Mouse (Mus musculus): Measurements from ENCODE around the gene Lypd6b. TPM values are rescaled to one million over a fixed set of nuclear protein-coding genes. Genes with fewer than 3 reads are reported as not detected.

The Lypd6b gene
- total and polyA plus RNA-seq, 2 experiments from 2014 or later = 0.11 to 0.38 TPM

DNA sequence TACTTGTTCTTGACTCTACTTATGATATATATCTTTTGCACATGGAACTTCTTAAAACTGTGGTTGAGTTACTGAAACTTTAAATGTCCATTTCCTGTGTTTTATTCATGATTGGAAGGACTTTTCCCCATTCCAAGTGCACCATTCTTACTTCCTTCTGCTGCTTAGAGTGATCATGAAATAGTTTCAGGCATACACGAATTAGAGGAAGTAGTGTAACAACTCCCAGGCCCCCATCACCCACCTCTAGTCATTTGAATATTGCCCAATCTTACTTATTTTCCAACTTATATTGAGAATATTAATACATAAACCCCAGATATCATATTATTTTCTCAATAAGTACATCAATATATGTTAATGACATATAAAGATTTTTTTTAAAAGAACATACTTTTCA lies 139.9 kb downstream of the Lypd6b start:
- no peak for TF ChIP-seq CTCF (IDR thresholded peaks at IDR 0.05; ENCODE audit: low read depth)
- TF ChIP-seq EP300 (IDR thresholded peaks at IDR 0.05; ENCODE audit: low read depth) = no peak
- Histone ChIP-seq H3K36me3 (replicated peaks; ENCODE audit: control insufficient read depth, insufficient read depth, low read length) (no peaks in the 10 kb centered on the region), H3K4me3 (ENCODE audit: low read depth, low read length) (no peak overlapping the region), H3K4me2 (ENCODE audit: low read depth, low read length) (no peak overlapping the region), H3K9ac (replicated peaks; ENCODE audit: low read depth, low read length) (no peak overlapping the region), H3K9me3 (replicated peaks; ENCODE audit: control insufficient read depth, low read length) (no peaks in the 10 kb centered on the region), H3K27ac (ENCODE audit: low read depth) (no peak overlapping the region), H3K4me1 (ENCODE audit: control insufficient read depth, insufficient read depth) (no peaks in the 10 kb centered on the region), H3K27me3 (ENCODE audit: control insufficient read depth, insufficient read depth, low read length) (no peaks in the 10 kb centered on the region)
- ATAC-seq (ENCODE audit: insufficient read depth, low read depth) = no peak
- WGBS = 39% methylated on average over 1 of the region's 1 CpGs
- DNase-seq (ENCODE audit: low spot score) = no peak

DNA sequence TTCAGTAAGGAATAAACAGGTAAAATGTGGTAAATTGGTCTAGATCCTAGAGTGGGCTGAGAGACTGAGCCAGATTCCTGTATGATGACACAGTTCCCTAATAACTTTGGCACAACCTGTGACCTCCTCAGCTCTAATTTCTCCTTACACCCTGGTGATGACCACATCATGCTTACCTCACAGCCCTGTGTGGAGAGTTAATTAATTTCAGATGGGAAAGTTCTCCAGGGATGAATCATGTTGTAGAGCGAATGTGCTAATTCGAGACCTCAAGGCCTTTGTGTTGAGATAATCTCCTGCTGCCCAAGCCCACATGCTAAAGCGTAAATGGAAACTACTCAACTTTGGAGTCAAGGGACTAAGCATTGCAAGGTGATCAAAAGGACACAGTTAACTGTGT lies 142.4 kb downstream of the Lypd6b start:
- DNase-seq (ENCODE audit: low spot score) (no peak), ATAC-seq (ENCODE audit: insufficient read depth, low read depth) (no peak)
- Histone ChIP-seq H3K9me3 (replicated peaks; ENCODE audit: control insufficient read depth, low read length) (no peaks in the 10 kb centered on the region), H3K36me3 (replicated peaks; ENCODE audit: control insufficient read depth, insufficient read depth, low read length) (no peaks in the 10 kb centered on the region), H3K4me2 (ENCODE audit: low read depth, low read length) (no peak overlapping the region), H3K4me1 (ENCODE audit: control insufficient read depth, insufficient read depth) (no peaks in the 10 kb centered on the region), H3K4me3 (ENCODE audit: low read depth, low read length) (no peak overlapping the region), H3K27me3 (ENCODE audit: control insufficient read depth, insufficient read depth, low read length) (no peaks in the 10 kb centered on the region), H3K27ac (ENCODE audit: low read depth) (no peak overlapping the region), H3K9ac (replicated peaks; ENCODE audit: low read depth, low read length) (no peak overlapping the region)
- TF ChIP-seq EP300 (IDR thresholded peaks at IDR 0.05; ENCODE audit: low read depth) (no peak), CTCF (IDR thresholded peaks at IDR 0.05; ENCODE audit: low read depth) (no peak)
- 68% methylated on average over 3 of the region's 3 CpGs for WGBS

DNA sequence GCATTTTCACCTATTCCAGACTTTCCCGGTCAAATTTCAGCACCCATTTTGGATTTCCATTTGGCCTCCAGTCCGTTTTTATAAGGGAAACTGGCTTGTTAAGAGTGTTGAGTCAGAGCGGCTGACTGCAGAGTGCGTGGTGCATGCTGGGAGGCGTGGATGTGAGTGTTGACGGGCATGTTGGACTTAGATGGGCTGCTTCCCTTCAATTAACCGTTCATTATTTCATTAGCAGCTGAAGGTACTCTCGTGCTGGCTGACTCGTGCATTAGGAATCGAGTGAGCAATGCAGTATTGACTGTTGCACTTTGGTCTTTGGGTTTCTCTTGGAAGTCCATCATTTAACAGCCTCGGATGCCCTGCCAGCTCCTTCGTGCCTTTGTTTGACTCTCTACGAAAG lies 150.1 kb downstream of the Lypd6b start:
- 37% methylated on average over 13 of the region's 13 CpGs for whole genome bisulfite sequencing
- Histone ChIP-seq H3K27ac (ENCODE audit: low read depth) (no peak overlapping the region), H3K4me1 (ENCODE audit: control insufficient read depth, insufficient read depth) (no peaks in the 10 kb centered on the region), H3K27me3 (ENCODE audit: control insufficient read depth, insufficient read depth, low read length) (no peaks in the 10 kb centered on the region), H3K4me2 (ENCODE audit: low read depth, low read length) (peak overlapping the region; percentile 1; the same call in 1 of the 2 replicates), H3K9ac (replicated peaks; ENCODE audit: low read depth, low read length) (no peak overlapping the region), H3K4me3 (ENCODE audit: low read depth, low read length) (no peak overlapping the region), H3K36me3 (replicated peaks; ENCODE audit: control insufficient read depth, insufficient read depth, low read length) (no peaks in the 10 kb centered on the region), H3K9me3 (replicated peaks; ENCODE audit: control insufficient read depth, low read length) (no peaks in the 10 kb centered on the region)
- TF ChIP-seq CTCF (IDR thresholded peaks at IDR 0.05; ENCODE audit: low read depth) (no peak), EP300 (IDR thresholded peaks at IDR 0.05; ENCODE audit: low read depth) (no peak)
- DNase-seq (ENCODE audit: low spot score) = peak; percentile 21
- ATAC-seq (ENCODE audit: insufficient read depth, low read depth) = no peak

DNA sequence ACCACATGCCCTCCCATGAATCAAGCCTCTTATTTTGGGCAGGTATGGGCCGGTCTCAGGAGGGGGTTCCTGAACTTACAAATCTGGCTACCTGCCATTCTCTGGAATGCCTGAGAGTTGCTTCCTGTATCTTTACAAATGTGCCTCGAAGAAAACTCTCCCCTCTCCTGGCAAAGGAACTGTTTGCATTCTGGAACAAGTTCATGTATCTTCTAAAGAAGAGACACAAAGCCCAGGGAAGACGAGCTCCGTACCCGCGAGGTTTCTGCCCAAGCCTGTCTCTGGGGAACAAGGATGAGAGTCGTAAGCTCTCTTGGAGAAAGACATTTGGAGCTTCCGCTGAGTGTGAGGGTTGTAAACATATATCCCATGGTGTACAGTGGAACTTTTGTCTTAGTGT lies 150.8 kb downstream of the Lypd6b start:
- Histone ChIP-seq H3K4me2 (ENCODE audit: low read depth, low read length) (no peak overlapping the region), H3K4me1 (ENCODE audit: control insufficient read depth, insufficient read depth) (no peaks in the 10 kb centered on the region), H3K36me3 (replicated peaks; ENCODE audit: control insufficient read depth, insufficient read depth, low read length) (no peaks in the 10 kb centered on the region), H3K27ac (ENCODE audit: low read depth) (no peak overlapping the region), H3K9me3 (replicated peaks; ENCODE audit: control insufficient read depth, low read length) (no peaks in the 10 kb centered on the region), H3K4me3 (ENCODE audit: low read depth, low read length) (no peak overlapping the region), H3K27me3 (ENCODE audit: control insufficient read depth, insufficient read depth, low read length) (no peaks in the 10 kb centered on the region), H3K9ac (replicated peaks; ENCODE audit: low read depth, low read length) (no peak overlapping the region)
- no peak for DNase-seq (ENCODE audit: low spot score)
- no peak for TF ChIP-seq CTCF (IDR thresholded peaks at IDR 0.05; ENCODE audit: low read depth)
- TF ChIP-seq EP300 (IDR thresholded peaks at IDR 0.05; ENCODE audit: low read depth) = no peak
- 60% methylated on average over 8 of the region's 8 CpGs for WGBS
- no peak for ATAC-seq (ENCODE audit: insufficient read depth, low read depth)

DNA sequence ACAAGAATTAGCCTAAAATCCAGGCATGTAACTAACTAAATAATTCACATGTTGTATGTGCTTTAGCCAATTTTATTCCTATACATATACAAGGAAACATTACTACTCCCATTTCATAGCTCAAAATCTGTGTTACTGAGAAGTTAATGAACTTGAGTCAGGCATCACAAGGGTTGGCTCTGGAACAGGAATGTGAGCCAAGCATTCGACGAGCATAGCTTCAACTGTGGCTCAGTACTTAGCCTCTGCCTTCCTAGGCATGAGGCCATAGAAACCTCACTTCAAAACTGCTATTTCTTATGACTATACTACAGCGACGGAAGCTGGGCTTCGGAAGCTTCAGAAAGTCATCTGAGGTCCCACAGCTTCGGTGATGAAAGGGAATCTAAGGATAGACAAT lies 152.9 kb downstream of the Lypd6b start:
- H3K4me2 ChIP-seq (ENCODE audit: low read depth, low read length) = no peak overlapping the region
- no peaks in the 10 kb centered on the region for H3K9me3 ChIP-seq (replicated peaks; ENCODE audit: control insufficient read depth, low read length)
- no peak overlapping the region for H3K9ac ChIP-seq (replicated peaks; ENCODE audit: low read depth, low read length)
- no peak overlapping the region for H3K27ac ChIP-seq (ENCODE audit: low read depth)
- TF ChIP-seq CTCF (IDR thresholded peaks at IDR 0.05; ENCODE audit: low read depth) = no peak
- no peak for TF ChIP-seq EP300 (IDR thresholded peaks at IDR 0.05; ENCODE audit: low read depth)
- H3K4me1 ChIP-seq (ENCODE audit: control insufficient read depth, insufficient read depth) = no peaks in the 10 kb centered on the region
- H3K4me3 ChIP-seq (ENCODE audit: low read depth, low read length) = no peak overlapping the region
- whole genome bisulfite sequencing = 49% methylated on average over 6 of the region's 6 CpGs
- H3K36me3 ChIP-seq (replicated peaks; ENCODE audit: control insufficient read depth, insufficient read depth, low read length) = no peaks in the 10 kb centered on the region
- H3K27me3 ChIP-seq (ENCODE audit: control insufficient read depth, insufficient read depth, low read length) = no peaks in the 10 kb centered on the region
- 0 out of 2 replicates have a peak, but pooled peaks have one; percentile 30 for ATAC-seq (ENCODE audit: insufficient read depth, low read depth)
- DNase-seq (ENCODE audit: low spot score) = no peak

DNA sequence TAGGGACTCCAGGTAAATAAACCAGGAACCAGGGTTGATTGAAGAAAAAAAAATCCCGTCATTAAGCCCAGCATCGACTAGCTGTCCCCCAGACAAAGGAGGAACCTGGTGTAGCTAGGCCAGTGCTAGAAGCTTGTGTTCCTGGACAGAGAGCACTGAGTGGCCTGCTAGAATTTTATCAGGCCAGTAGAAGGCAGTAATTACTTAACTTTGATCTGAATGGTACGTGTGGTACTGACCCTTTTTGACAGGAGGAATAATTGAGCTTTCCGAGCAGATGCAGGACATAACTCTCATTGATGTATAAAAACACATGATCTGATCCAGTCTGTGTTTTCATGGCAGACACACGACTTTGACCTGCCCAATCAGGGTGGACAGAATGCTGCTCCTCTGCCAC lies 154.6 kb downstream of the Lypd6b start:
- no peak for DNase-seq (ENCODE audit: low spot score)
- Histone ChIP-seq H3K4me1 (ENCODE audit: control insufficient read depth, insufficient read depth) (no peaks in the 10 kb centered on the region), H3K4me2 (ENCODE audit: low read depth, low read length) (no peak overlapping the region), H3K4me3 (ENCODE audit: low read depth, low read length) (no peak overlapping the region), H3K9me3 (replicated peaks; ENCODE audit: control insufficient read depth, low read length) (no peaks in the 10 kb centered on the region), H3K27me3 (ENCODE audit: control insufficient read depth, insufficient read depth, low read length) (no peaks in the 10 kb centered on the region), H3K36me3 (replicated peaks; ENCODE audit: control insufficient read depth, insufficient read depth, low read length) (no peaks in the 10 kb centered on the region), H3K9ac (replicated peaks; ENCODE audit: low read depth, low read length) (no peak overlapping the region), H3K27ac (ENCODE audit: low read depth) (no peak overlapping the region)
- no peak for TF ChIP-seq CTCF (IDR thresholded peaks at IDR 0.05; ENCODE audit: low read depth)
- TF ChIP-seq EP300 (IDR thresholded peaks at IDR 0.05; ENCODE audit: low read depth) = no peak
- 52% methylated on average over 5 of the region's 5 CpGs for WGBS
- ATAC-seq (ENCODE audit: insufficient read depth, low read depth) = no peak

Measured in heart, postnatal 0 days (tissue).